Mouse (Mus musculus): ENCODE data around the gene Hist1h1t.
"Not testable (repeated sequence)": the region's sequence is repeated elsewhere in the genome, so short reads cannot be mapped to it uniquely, and the experiment has no call there.

Hist1h1t gene

DNA sequence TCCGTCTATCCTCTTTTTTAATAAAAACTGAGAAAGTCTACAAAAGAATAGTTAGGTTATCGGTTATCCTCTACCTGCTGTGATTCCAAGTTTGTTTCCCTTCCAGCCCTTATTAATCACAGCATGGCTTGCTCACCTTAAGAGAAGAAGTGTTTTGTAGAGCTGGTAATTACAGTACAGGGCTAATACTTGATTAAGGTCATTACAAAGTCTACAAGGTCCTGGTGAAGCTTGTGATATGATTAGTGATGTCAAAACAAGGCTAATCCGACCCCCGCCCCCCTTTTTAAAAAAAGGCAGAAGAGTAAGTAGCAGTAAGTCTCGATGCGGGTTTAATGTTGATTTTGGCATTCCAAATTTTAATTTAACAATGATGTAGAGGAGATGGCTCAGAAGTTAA is 3.4 kb downstream of the Hist1h1t start:
- DNase-seq (ENCODE audit: inconsistent age in 2 of 2, low spot score in 1 of 2) = no peak

GRCm38 (mm10) chr13:23699767-23700166 is 4.2 kb downstream of the Hist1h1t start:
- peak in 1 of 2 experiments; percentile 21 for DNase-seq (ENCODE audit: inconsistent age in 2 of 2, low spot score in 1 of 2)

GRCm38 (mm10) chr13:23700786-23701520 is 5.3 kb downstream of the Hist1h1t start:
- DNase-seq (ENCODE audit: inconsistent age in 2 of 2, low spot score in 1 of 2) = peak; percentile 79 to 93

DNA sequence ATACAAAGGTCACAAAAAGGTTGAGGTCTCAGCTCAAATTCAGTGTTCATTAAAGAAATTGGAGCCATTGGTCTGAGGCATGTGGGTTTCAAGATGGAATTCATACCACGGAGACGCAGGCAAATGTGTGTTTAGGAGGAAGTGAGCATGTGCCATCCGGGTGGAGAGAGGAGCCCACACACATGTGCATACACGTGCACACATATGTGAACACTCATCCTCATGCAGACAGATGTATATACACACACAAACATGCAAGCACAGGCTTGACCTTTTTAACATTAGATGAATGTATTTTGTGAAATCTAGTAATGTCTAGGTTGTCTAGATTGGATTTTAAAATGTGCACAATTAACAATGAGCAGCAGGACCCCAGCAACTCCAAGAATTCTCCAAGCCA is 6.6 kb downstream of the Hist1h1t start:
- DNase-seq (ENCODE audit: inconsistent age in 2 of 2, low spot score in 1 of 2) = no peak

DNA sequence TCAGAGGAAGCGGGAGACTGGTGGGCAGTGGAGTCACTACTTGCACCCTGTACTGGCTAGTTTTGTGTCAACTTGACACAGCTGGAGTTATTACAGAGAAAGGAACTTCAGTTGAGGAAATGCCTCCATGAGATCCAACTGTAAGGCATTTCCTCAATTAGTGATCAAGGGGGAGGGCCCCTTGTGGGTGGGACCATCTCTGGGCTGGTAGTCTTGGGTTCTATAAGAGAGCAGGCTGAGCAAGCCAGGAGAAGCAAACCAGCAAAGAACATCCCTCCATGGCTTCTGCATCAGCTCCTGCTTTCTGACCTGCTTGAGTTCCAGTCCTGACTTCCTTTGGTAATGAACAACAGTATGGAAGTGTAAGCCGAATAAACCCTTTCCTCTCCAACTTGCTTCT is 7.2 kb downstream of the Hist1h1t start:
- not testable (repeated sequence) for DNase-seq (ENCODE audit: inconsistent age in 2 of 2, low spot score in 1 of 2)

GRCm38 (mm10) chr13:23705751-23706356 is 10.2 kb downstream of the Hist1h1t start:
- DNase-seq (ENCODE audit: inconsistent age in 2 of 2, low spot score in 1 of 2) = no peak

DNA sequence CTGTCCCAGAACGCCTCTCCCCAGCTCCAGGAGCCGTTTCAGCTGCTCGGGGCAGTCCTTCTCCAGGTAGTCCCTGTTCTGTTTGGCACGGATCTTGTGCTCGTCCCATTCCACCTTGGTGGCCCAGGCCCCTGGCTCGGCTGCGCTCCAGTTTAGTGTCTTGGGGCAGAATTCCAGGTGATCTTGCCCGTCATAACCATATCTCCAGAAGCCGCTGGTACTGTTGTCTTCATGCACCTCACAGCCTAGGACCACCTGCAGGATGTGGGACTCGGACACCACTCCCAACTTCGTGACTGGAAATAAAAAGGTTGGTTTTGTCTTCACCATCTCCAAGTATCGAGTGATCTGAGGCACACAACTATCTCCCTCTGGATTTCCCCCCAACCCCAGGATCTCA is 11.2 kb downstream of the Hist1h1t start:
- DNase-seq (ENCODE audit: inconsistent age in 2 of 2, low spot score in 1 of 2) = no peak

DNA sequence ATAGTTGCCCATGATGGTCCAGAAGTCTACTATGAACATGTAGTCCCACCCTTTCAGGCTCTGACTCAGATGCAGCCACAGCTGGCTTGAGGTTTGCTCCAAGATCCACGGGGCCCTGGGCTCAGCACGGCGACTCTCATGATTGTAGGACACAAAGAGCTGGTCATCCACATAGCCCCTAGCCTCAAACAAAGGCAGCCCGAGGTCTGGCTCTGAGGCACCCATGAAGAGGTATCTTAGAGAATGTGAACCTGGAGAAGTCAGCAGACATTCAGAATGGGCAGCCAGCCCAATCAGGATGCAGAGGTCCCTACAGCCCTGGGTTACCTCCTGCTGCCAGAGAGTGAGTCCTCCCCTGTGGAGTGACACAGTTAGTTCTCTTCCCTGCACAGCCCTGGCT is 12.4 kb downstream of the Hist1h1t start:
- DNase-seq (ENCODE audit: inconsistent age in 2 of 2, low spot score in 1 of 2) = no peak

GRCm38 (mm10) chr13:23708654-23709053 is 13.0 kb downstream of the Hist1h1t start:
- peak in 1 of 2 experiments; percentile 56 for DNase-seq (ENCODE audit: inconsistent age in 2 of 2, low spot score in 1 of 2)

DNA sequence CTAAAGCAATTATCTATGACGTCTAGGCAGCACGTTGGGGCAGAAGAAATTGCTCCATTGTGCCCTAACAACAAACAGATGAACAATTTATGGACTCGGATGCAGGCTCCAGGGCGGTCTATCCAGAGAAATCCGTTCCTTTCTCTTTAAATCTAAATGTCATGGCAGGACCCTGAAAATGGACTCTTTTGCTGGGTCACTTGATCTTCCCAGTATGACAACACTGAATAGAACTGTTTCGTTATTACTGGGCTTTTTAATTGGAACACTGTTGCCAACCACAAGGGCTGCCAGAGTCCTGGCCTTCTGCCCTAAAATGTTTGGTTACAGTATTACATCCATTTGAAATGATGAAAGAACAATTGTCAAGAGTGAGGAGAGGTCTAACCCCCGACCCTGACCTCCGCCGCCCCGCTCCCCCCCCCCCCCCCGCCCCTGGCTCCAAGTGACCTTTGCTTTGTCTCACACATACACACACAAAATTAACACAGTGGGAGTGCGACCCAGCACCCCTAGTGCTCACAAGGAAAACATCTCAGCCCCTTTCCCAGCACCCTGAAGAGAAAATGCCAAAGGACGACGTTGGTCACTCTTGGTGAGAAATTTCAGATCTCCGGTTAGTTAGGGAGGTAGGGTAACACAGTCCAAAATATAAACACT is 14.2 kb downstream of the Hist1h1t start:
- peak in 1 of 2 experiments; percentile 73 for DNase-seq (ENCODE audit: inconsistent age in 2 of 2, low spot score in 1 of 2)

GRCm38 (mm10) chr13:23710374-23711089 is 14.9 kb downstream of the Hist1h1t start, which contains the start of gene Hfe:
Hfe (minus strand) TSS chr13:23710854.
- peak; percentile 77 to 92 for DNase-seq (ENCODE audit: inconsistent age in 2 of 2, low spot score in 1 of 2)

GRCm38 (mm10) chr13:23716261-23717042 is 20.8 kb downstream of the Hist1h1t start:
- DNase-seq (ENCODE audit: inconsistent age in 2 of 2, low spot score in 1 of 2) = peak in 1 of 2 experiments; percentile 66

DNA sequence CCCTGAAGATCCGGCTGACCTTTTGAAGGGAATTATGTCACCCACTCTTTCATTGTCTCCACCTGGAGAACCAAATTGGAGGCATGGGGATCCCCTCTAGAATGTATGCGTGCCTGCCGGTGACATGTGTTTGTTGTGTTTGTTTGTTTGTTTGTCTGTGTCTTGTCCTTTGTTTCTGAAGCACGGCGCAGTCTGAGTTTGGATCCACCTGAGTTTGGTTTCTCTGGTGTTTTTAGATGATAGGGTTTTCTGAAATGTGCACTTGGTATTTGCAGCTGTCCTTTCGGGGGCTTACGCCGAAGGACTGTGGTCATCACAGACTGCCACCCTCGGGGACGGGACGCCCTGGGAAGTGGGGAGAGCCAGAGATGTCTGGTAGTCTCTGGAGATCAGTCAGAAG is 21.6 kb downstream of the Hist1h1t start:
- DNase-seq (ENCODE audit: inconsistent age in 2 of 2, low spot score in 1 of 2) = no peak

DNA sequence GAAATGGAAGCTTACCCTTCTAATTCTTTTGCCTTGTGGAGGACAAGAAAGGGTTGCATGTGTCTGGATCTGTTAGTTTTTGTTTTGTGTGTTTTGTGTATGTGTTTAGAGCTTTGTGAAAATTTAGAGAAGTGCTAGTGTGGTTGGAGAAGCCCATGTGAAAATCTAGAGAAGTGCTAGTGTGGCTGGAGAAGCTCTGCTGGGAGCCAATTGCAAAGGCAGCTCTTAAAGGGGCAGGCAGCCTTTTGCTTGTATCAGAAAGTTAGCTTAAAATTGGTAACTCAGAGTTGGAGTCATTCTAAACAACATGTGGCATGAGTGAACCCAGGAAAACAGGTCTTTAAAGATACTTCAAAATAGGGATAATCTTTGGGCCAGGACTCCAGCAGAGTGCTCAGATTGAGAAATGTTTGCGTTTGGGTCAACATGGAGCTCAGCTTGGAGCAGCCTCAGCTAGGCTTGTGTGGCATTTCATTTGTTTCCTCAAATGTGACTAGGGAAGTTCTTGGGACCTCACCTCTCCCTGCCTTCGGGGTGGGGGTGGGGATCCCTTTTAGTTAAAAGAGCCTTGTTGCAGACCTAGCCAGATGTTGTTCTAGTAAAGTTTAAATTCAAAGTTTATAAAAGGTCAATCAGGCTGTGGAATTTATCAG is 22.1 kb downstream of the Hist1h1t start:
- not testable (repeated sequence) for DNase-seq (ENCODE audit: inconsistent age in 2 of 2, low spot score in 1 of 2)

DNA sequence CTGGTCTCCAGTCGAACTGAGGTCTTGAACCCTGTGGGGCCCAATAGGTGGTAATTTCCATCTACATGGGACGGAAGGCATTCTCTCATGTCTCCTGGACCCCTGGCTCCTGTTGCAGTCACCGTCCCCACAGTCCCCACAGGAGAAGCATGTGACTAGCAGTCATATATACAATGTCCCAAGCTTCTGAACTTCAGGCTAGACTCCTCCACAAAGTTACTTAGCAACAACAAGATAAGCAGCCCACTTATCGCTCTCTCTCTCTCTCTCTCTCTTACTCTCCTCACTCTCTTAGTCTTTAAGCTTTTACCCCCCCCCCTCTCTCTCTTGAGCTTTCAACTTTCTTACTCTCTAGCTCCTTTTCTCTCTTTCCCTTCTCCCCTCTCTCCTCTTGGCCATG is 28.6 kb downstream of the Hist1h1t start:
- no peak for DNase-seq (ENCODE audit: inconsistent age in 2 of 2, low spot score in 1 of 2)

DNA sequence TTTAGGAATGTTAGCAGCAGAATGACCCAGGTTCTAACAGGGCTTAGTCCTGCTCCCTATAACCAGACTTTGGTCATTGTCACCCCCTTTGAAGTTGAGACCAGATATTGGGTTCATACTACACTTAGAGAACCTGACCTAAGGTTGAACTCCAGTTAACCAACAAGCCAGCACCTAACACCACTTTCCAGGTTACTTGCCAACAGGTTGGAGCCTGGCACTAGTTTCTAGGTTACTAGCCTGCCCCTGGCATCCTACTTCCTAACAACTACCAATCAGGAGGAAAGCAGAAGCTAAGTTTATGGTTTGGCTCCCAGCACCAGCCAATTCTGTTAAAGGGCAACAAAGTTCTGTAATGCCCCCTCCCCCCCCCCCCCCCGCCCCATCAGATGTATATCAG is 29.6 kb downstream of the Hist1h1t start:
- no peak for DNase-seq (ENCODE audit: inconsistent age in 2 of 2, low spot score in 1 of 2)

GRCm38 (mm10) chr13:23728472-23729191 is 33.0 kb downstream of the Hist1h1t start:
- no peak for DNase-seq (ENCODE audit: inconsistent age in 2 of 2, low spot score in 1 of 2)

- no peak for DNase-seq (ENCODE audit: inconsistent age in 2 of 2, low spot score in 1 of 2)
Observed at GRCm38 (mm10) chr13:23729192-23729525, 33.5 kb downstream of the Hist1h1t start.

GRCm38 (mm10) chr13:23729706-23730105 is 34.1 kb downstream of the Hist1h1t start:
- DNase-seq (ENCODE audit: inconsistent age in 2 of 2, low spot score in 1 of 2) = no peak

DNA sequence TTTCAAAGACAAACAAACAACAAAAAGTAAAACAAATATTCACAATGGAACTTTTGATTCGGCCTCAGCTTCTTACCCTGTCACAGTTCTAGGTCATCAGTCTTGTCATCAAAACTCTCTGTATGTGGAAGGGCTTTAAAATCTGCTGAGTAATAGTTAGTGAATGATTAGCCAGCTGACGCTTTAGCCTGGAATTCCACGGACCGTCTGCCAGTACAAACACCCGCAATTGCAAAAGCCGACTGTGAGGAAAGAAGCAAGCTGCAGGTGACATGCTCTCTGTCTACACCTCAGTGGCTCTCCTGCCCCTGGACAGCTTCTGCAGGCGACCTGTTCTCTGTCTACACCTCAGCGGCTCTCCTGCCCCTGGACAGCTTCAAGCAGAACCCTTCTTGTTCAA is 34.9 kb downstream of the Hist1h1t start:
- DNase-seq (ENCODE audit: inconsistent age in 2 of 2, low spot score in 1 of 2) = peak in 1 of 2 experiments; percentile 75
